Mouse (Mus musculus) olfactory bulb, adult 2 months (tissue): Measurements from ENCODE around the gene Dnajb8.

Source experiments
- CTCF ChIP-seq: fragments of 200-500 bp; IDR thresholded peaks from 2 replicates; pipeline ENCODE4 v1.5.1; 2012; ENCODE audit warnings: low read depth, mild to moderate bottlenecking, low read length, moderate library complexity; ENCODE audit not compliant: insufficient read depth
- POLR2A ChIP-seq: fragments of 200-500 bp; IDR thresholded peaks from 2 replicates; pipeline ENCODE4 v1.6.1; 2012; ENCODE audit warnings: mild to moderate bottlenecking, low read depth, low read length, moderate library complexity; ENCODE audit not compliant: insufficient read depth

- no peak for TF ChIP-seq CTCF
- no peak for TF ChIP-seq POLR2A
Measured at GRCm38 (mm10) chr6:88199718-88200692, 22.1 kb upstream of the Dnajb8 start.
